ENCODE assay signal across 16 mouse cellular contexts in the genomic region with DNA sequence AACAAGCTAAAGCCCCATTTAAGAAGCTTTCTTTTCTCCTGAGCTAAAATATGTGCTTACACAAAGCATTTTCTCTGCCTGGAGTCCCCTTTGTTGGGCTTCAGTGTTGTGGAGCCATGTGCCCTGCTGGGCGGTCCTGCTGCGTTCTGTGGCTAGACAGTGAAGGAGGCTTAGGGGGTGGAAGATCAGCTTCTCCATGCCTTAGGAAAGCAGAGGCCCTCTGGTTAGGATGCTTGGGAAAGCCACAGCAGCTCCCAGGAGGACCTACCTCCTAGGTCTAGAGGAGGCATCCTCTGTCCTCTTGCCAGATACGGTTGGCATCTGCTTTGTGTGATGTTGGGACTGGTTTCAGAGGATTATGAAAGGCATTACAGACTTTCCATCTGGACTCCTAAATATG. TPM values are rescaled to one million over a fixed set of nuclear protein-coding genes. Genes with fewer than 3 reads are reported as not detected.
DNase-seq lines count a peak whose midpoint lies in the region; ATAC-seq lines count a peak whose summit lies in the region.
"Had no signal": no experiment of that assay in that cellular context is flagged by ENCODE, and none has a peak within 500 bp of the region (broad histone marks: within the 10 kb centered on the region; RNA-seq: fewer than 3 reads in every experiment).

No protein-coding gene starts in this region.

- H3K27ac ChIP-seq in embryonic facial prominence, embryonic 13.5 days = peak overlapping the region; percentile 18; the same call in 1 of the 2 replicates
- peak overlapping the region; percentile 72 for H3K27ac ChIP-seq in hindbrain, embryonic 13.5 days
- peak overlapping the region; percentile 0; the same call in 1 of the 2 replicates for H3K27ac ChIP-seq in midbrain, embryonic 16.5 days (ENCODE audit: low read length)
- H3K27ac ChIP-seq in heart, embryonic 10.5 days = no peak overlapping the region
- H3K27ac ChIP-seq: intestine, embryonic 15.5 days; liver, embryonic 15.5 days had no signal

- no peaks in the 10 kb centered on the region for H3K27me3 ChIP-seq in embryonic facial prominence, embryonic 13.5 days
- no peaks in the 10 kb centered on the region for H3K27me3 ChIP-seq in hindbrain, embryonic 13.5 days
- no peaks in the 10 kb centered on the region for H3K27me3 ChIP-seq in midbrain, embryonic 16.5 days (ENCODE audit: control insufficient read depth, insufficient read depth, low read depth, low read length)
- no peaks in the 10 kb centered on the region for H3K27me3 ChIP-seq in heart, embryonic 10.5 days (ENCODE audit: insufficient read depth, poor library complexity, severe bottlenecking)
- H3K27me3 ChIP-seq: CH12.LX; intestine, embryonic 15.5 days; liver, embryonic 15.5 days; megakaryocyte, embryonic 14.5 days had no signal

- H3K36me3 ChIP-seq in embryonic facial prominence, embryonic 13.5 days = no peaks in the 10 kb centered on the region
- no peaks in the 10 kb centered on the region for H3K36me3 ChIP-seq in hindbrain, embryonic 13.5 days
- H3K36me3 ChIP-seq in midbrain, embryonic 16.5 days (ENCODE audit: control insufficient read depth, insufficient read depth, low read length) = no peaks in the 10 kb centered on the region
- no peaks in the 10 kb centered on the region for H3K36me3 ChIP-seq in heart, embryonic 10.5 days
- H3K36me3 ChIP-seq: intestine, embryonic 15.5 days; liver, embryonic 15.5 days had no signal

- DNase-seq in embryo, embryonic 10.5 days (ENCODE audit: low spot score) = peak; percentile 60
- no peak for DNase-seq in heart, embryonic 10.5 days (ENCODE audit: low spot score)
- no peak for DNase-seq in natural killer cell, adult 2 months (ENCODE audit: low spot score in 2 of 2)
- DNase-seq in thymus, postnatal 10 days (ENCODE audit: low spot score in 2 of 2) = no peak
- DNase-seq in spleen, adult 18-20 months = no peak
- DNase-seq: cerebellum, adult 2 months; gastrocnemius, postnatal 36 days; kidney, postnatal 4 days; thymus, adult 18-20 months had no signal

- ATAC-seq in embryonic facial prominence, embryonic 13.5 days (ENCODE audit: insufficient number of reproducible peaks, insufficient read depth, low FRiP score, low TSS enrichment, low read depth) = no peak
- ATAC-seq in hindbrain, embryonic 13.5 days (ENCODE audit: low FRiP score) = peak; percentile 58; the same call in 1 of the 2 replicates
- ATAC-seq in midbrain, embryonic 16.5 days = peak; percentile 33; the same call in 1 of the 2 replicates
- ATAC-seq: intestine, embryonic 15.5 days had no signal

- peaks cover 25% of the 10 kb centered on the region for H3K4me1 ChIP-seq in embryonic facial prominence, embryonic 13.5 days
- peaks cover 26% of the 10 kb centered on the region for H3K4me1 ChIP-seq in hindbrain, embryonic 13.5 days (replicated peaks)
- H3K4me1 ChIP-seq in midbrain, embryonic 16.5 days (ENCODE audit: control insufficient read depth, insufficient read depth, low read length) = no peaks in the 10 kb centered on the region
- peaks cover 22% of the 10 kb centered on the region for H3K4me1 ChIP-seq in heart, embryonic 10.5 days
- H3K4me1 ChIP-seq: megakaryocyte, embryonic 14.5 days had no signal

- WGBS in embryonic facial prominence, embryonic 13.5 days = 46% methylated on average over 3 of the region's 3 CpGs
- WGBS in hindbrain, embryonic 13.5 days = 12% methylated on average over 3 of the region's 3 CpGs
- 10% methylated on average over 3 of the region's 3 CpGs for WGBS in midbrain, embryonic 16.5 days
- 64% methylated on average over 3 of the region's 3 CpGs for WGBS in heart, embryonic 10.5 days

- H3K4me3 ChIP-seq in embryonic facial prominence, embryonic 13.5 days = no peak overlapping the region
- no peak overlapping the region for H3K4me3 ChIP-seq in hindbrain, embryonic 13.5 days
- no peak overlapping the region for H3K4me3 ChIP-seq in midbrain, embryonic 16.5 days (ENCODE audit: low read depth, low read length)
- H3K4me3 ChIP-seq in heart, embryonic 10.5 days = no peak overlapping the region
- H3K4me3 ChIP-seq: intestine, embryonic 15.5 days; liver, embryonic 15.5 days; megakaryocyte, embryonic 14.5 days had no signal

- no peaks in the 10 kb centered on the region for H3K9me3 ChIP-seq in embryonic facial prominence, embryonic 13.5 days
- H3K9me3 ChIP-seq in hindbrain, embryonic 13.5 days = no peaks in the 10 kb centered on the region
- no peaks in the 10 kb centered on the region for H3K9me3 ChIP-seq in midbrain, embryonic 16.5 days (replicated peaks; ENCODE audit: control insufficient read depth, low read length, poor library complexity, severe bottlenecking)
- no peaks in the 10 kb centered on the region for H3K9me3 ChIP-seq in heart, embryonic 10.5 days
- H3K9me3 ChIP-seq: intestine, embryonic 15.5 days; liver, embryonic 15.5 days had no signal

- H3K4me2 ChIP-seq in embryonic facial prominence, embryonic 13.5 days = no peak overlapping the region
- no peak overlapping the region for H3K4me2 ChIP-seq in hindbrain, embryonic 13.5 days
- no peak overlapping the region for H3K4me2 ChIP-seq in midbrain, embryonic 16.5 days (ENCODE audit: low read length)
- H3K4me2 ChIP-seq: intestine, embryonic 15.5 days; liver, embryonic 15.5 days had no signal

- no peak overlapping the region for H3K9ac ChIP-seq in embryonic facial prominence, embryonic 13.5 days
- H3K9ac ChIP-seq in hindbrain, embryonic 13.5 days = no peak overlapping the region
- no peak overlapping the region for H3K9ac ChIP-seq in midbrain, embryonic 16.5 days (ENCODE audit: low read depth, low read length)
- H3K9ac ChIP-seq: intestine, embryonic 15.5 days; liver, embryonic 15.5 days had no signal

RNA-seq across cellular contexts. Expression of a gene that starts 56.5 kb away (rescaled TPM):
- 8.1 and 8.2 TPM in 2 replicates for polyA plus RNA-seq in embryonic facial prominence, embryonic 13.5 days (2015; fragmentation: Nextera tagmentation; extraction: Ambion mirVana)
- polyA plus RNA-seq in hindbrain, embryonic 13.5 days (2015; fragmentation: Nextera tagmentation; extraction: Ambion mirVana) = 18.9 and 20.7 TPM in 2 replicates
- 9.2 and 11.5 TPM in 2 replicates for polyA plus RNA-seq in midbrain, embryonic 16.5 days (2015; fragmentation: Nextera tagmentation; extraction: Ambion mirVana)
- 10.6 and 14.9 TPM in 2 replicates for polyA plus RNA-seq in heart, embryonic 10.5 days (2016; fragmentation: Nextera tagmentation; extraction: Ambion mirVana)
